Mouse (Mus musculus) ES-Bruce4 (cell line): ENCODE results near the gene Nkx2-2.

Experiments used
- CTCF ChIP-seq: IDR thresholded peaks from one replicate; pipeline ENCODE4 v1.8.1; 2011; ENCODE audit warnings: low read depth, low read length
- POLR2A ChIP-seq: IDR thresholded peaks from one replicate; pipeline ENCODE4 v1.8.1; 2011; ENCODE audit warnings: low read length; ENCODE audit not compliant: insufficient read depth

DNA sequence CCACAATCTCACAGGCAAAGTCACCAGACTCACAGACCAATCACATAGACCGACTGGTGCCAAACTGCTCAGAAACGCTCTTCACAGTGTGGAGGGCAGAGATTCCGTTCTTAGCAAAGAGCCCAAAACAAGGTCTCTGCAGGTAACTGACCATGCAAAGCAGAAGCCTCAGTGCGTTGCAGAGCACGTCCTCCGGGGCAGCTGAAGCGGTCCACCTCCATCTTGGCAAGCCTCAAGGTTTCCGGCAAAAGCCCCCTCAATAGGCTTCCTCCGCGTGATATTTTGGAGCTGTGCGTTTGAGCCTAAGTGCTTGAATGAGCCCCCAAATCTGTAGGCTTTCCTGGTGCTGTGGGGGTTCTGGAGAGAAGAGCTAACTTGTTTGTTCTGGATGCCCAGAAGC, 18.7 kb downstream of the Nkx2-2 start:
- TF ChIP-seq CTCF = no peak
- no peak for TF ChIP-seq POLR2A
